Mouse (Mus musculus): ENCODE measurements around the gene Rragd.
A peak's percentile ranks its signal among the peaks of the same experiment; 100 is the strongest.
"Not testable (repeated sequence)": the region's sequence is repeated elsewhere in the genome, so short reads cannot be mapped to it uniquely, and the experiment has no call there.

Rragd gene

GRCm38 (mm10) chr4:32985684-32986083 is 2.8 kb downstream of the Rragd start:
- no peak for DNase-seq (ENCODE audit: low read depth, low spot score)

GRCm38 (mm10) chr4:32987006-32987405 is 4.2 kb downstream of the Rragd start:
- DNase-seq (ENCODE audit: low read depth, low spot score), result no peak

GRCm38 (mm10) chr4:32989346-32989745 is 6.5 kb downstream of the Rragd start:
- no peak for DNase-seq (ENCODE audit: low read depth, low spot score)

- DNase-seq (ENCODE audit: low read depth, low spot score), result no peak
Observed at GRCm38 (mm10) chr4:32994168-32994567, 11.3 kb downstream of the Rragd start.

GRCm38 (mm10) chr4:32996083-32996482 is 13.2 kb downstream of the Rragd start:
- no peak for DNase-seq (ENCODE audit: low read depth, low spot score)

GRCm38 (mm10) chr4:32997571-32997970 is 14.7 kb downstream of the Rragd start:
- DNase-seq (ENCODE audit: low read depth, low spot score), result no peak

- DNase-seq (ENCODE audit: low read depth, low spot score), result no peak
Observed at GRCm38 (mm10) chr4:32998996-32999395, 16.2 kb downstream of the Rragd start.

GRCm38 (mm10) chr4:33002081-33002480 is 19.2 kb downstream of the Rragd start:
- DNase-seq (ENCODE audit: low read depth, low spot score), result no peak

GRCm38 (mm10) chr4:33005595-33006470 is 23.0 kb downstream of the Rragd start:
- DNase-seq (ENCODE audit: low read depth, low spot score), result not testable (repeated sequence)

- DNase-seq (ENCODE audit: low read depth, low spot score), result no peak
Observed at GRCm38 (mm10) chr4:33006844-33007243, 24.0 kb downstream of the Rragd start.

GRCm38 (mm10) chr4:33007443-33008217 is 24.8 kb downstream of the Rragd start:
- DNase-seq (ENCODE audit: low read depth, low spot score), result no peak

- no peak for DNase-seq (ENCODE audit: low read depth, low spot score)
Observed at GRCm38 (mm10) chr4:33010078-33010477, 27.2 kb downstream of the Rragd start.

GRCm38 (mm10) chr4:33012484-33012883 is 29.6 kb downstream of the Rragd start:
- DNase-seq (ENCODE audit: low read depth, low spot score), result no peak

- DNase-seq (ENCODE audit: low read depth, low spot score), result peak; percentile 66
Observed at GRCm38 (mm10) chr4:33018361-33018999, 35.6 kb downstream of the Rragd start.

GRCm38 (mm10) chr4:33024420-33024819 is 41.6 kb downstream of the Rragd start:
- no peak for DNase-seq (ENCODE audit: low read depth, low spot score)

GRCm38 (mm10) chr4:33029104-33029503 is 46.3 kb downstream of the Rragd start:
- no peak for DNase-seq (ENCODE audit: low read depth, low spot score)

GRCm38 (mm10) chr4:33030264-33031194 is 47.7 kb downstream of the Rragd start:
- no peak for DNase-seq (ENCODE audit: low read depth, low spot score)

GRCm38 (mm10) chr4:33031195-33031960 is 48.5 kb downstream of the Rragd start, which contains the start of gene Ube2j1:
Ube2j1 (plus strand) TSS chr4:33031416.
- DNase-seq (ENCODE audit: low read depth, low spot score), result peak; percentile 74

- DNase-seq (ENCODE audit: low read depth, low spot score), result no peak
Observed at GRCm38 (mm10) chr4:33032045-33032444, 49.2 kb downstream of the Rragd start.

- no peak for DNase-seq (ENCODE audit: low read depth, low spot score)
Observed at GRCm38 (mm10) chr4:33033515-33033914, 50.7 kb downstream of the Rragd start.
